Mouse (Mus musculus): ENCODE data around the gene Fam72a.

Fam72a gene

DNA sequence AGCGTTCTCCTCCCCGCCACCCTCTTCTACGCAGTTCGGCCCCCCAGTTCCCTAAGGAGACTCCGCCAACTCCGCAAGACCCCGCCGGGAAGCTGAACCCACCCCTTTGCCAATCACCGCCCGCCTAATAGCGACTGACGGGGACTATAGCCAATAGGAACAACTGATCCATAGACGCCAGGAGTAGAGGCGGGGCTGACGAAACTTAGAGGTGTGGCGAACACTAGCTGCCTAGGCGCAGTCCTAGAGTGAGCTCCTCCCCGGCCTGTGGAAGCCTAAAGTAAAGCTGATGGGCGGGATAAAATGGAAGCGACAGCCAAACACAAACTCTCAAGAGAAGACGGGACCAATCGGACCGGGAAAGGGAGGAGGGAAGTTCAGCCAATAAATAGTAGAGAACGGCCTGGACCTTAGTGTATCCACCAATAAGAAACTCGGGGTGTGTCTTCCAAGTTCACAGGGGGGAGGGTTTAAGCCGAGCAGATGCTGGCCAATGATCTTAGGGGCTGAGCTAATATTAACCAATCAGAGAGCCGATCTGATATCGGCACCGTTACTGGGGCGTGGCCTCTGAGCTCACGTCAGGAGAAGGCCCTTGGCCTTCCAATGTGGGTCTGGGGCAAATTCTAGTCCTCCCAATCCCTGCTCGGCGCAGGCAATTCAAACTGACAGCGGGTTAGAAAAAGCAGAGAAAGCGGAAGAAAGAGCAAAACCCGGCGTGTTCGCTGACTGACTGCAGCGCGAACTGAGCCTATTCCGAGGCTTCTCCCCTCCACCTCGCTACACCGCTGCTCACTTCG is at the start of gene Fam72a, which contains the start of gene Srgap2:
Gene Fam72a, plus strand, starts transcription at position 623 of the 800 bp plus-strand sequence.
Gene Srgap2, minus strand, starts transcription at position 72 of the 800 bp plus-strand sequence.
- peak; percentile 98 for DNase-seq (ENCODE audit: low spot score)

DNA sequence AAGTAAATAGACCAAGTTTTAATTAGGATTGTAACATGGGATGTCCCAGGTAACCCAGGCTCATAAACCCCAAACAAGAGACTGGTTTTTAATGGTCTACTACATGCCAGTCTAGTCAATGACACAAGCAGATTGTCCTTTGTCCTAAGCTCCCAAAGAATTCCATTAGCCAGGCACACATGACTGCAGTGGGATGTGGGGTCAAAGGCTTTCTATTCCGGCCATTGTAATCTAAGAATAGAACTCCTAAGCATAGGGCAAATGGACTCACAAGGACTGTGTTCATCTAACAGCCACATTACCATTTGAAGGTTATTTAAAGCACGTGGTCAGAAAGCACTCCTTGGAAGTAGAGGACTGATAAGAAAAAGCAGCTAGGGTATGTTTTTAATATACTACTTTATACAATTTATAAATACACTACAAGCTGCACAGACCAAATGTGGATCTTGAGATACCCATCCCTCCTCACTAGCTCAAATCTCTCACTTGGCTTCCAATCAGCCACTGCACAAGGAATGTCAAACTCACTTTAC is 48.9 kb upstream of the Fam72a start:
- DNase-seq (ENCODE audit: low spot score) = no peak

DNA sequence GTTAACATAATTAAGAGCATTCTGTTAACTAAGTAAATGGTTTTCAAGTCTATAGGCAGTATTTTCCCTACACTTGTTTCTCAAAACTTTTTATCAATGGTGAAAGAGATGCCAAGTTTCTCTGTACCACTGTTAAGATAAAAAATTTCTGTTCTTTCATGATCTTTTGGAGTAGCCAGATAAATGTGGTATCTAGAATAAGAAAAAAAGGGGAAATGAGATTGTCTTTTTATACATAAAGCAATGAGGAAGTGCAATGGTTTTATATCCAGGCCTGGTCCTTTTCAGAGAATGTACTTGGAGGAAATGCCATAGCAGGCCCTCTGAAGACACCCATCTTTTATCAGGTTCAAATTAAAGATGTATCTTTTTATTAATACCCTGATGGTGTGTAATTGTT is 46.3 kb upstream of the Fam72a start:
- DNase-seq (ENCODE audit: low spot score) = no peak

- DNase-seq (ENCODE audit: low spot score) = no peak
Measured at GRCm38 (mm10) chr1:131482242-131482641, 45.5 kb upstream of the Fam72a start.

DNA sequence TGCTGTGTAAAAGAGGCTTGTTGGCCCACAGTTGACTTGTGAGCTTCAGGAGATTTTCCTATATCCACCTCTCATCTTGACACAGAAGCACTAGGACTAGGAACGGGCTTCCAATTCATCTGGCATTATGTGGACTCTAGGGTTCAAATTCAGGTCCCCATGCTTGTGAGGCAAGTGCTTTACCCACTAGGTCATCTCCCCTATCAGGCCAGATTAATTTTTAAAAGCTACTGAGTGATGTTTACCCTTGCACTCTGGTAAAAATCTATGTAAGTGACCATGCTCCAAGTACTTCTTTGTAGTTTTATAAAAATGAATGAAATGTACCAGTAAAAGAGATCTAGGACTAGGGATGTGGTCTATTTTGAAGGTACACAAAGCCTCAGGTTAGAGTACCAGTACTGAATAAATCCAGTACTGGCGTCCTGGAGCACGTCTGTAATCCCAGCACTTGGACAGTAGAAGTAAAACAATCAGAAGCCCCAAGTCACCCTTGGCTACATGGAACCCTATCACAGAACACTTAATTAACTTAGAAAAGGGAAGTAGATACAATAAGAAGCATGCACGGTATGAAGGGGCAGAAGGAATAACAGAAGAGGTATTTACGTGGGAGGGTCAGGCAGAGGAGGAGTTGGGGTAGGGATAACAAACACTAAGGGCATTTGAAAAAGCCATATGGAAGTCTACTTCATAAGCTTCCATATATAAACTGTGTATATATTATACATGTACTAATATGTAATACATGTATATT is 41.4 kb upstream of the Fam72a start:
- DNase-seq (ENCODE audit: low spot score) = no peak

- no peak for DNase-seq (ENCODE audit: low spot score)
Measured at GRCm38 (mm10) chr1:131489312-131489711, 38.4 kb upstream of the Fam72a start.

DNA sequence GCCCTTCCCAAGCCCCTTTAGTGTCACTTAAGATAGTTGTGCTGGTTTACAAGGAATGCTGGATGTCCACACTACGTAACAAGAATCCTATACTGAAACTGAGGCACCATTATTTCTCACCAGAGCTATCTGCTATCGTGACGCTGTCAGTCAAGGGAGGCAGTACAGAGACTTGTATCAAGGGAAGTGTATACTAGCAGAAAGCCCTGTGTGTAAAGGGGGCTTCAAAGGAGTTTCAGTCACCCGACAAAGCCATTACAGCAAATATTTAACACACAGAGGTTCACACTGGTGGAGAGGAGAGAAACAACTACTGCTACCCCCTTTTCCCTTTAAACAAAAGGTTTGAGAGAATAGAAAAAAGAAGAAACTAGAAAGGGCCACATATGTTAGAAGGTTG is 36.1 kb upstream of the Fam72a start:
- no peak for DNase-seq (ENCODE audit: low spot score)

DNA sequence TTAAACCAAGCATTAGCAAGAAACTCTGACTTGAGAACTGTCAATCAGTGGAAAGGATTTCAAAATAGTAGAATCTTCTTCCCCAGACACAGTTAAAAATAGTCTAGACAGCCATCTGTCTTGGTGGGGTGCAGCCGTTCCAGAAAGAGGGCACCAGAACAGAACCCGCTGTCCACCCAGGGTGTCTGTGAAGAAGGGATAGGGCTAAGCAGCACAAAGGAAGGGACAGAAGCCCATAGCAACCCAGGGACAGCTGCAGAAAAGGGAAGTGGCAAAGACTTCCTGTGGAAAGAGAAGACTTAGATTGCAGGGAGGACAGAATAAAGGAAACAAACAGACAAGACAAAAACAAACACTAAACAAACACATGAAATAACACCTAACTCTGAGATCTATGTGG is 35.3 kb upstream of the Fam72a start:
- DNase-seq (ENCODE audit: low spot score) = no peak

DNA sequence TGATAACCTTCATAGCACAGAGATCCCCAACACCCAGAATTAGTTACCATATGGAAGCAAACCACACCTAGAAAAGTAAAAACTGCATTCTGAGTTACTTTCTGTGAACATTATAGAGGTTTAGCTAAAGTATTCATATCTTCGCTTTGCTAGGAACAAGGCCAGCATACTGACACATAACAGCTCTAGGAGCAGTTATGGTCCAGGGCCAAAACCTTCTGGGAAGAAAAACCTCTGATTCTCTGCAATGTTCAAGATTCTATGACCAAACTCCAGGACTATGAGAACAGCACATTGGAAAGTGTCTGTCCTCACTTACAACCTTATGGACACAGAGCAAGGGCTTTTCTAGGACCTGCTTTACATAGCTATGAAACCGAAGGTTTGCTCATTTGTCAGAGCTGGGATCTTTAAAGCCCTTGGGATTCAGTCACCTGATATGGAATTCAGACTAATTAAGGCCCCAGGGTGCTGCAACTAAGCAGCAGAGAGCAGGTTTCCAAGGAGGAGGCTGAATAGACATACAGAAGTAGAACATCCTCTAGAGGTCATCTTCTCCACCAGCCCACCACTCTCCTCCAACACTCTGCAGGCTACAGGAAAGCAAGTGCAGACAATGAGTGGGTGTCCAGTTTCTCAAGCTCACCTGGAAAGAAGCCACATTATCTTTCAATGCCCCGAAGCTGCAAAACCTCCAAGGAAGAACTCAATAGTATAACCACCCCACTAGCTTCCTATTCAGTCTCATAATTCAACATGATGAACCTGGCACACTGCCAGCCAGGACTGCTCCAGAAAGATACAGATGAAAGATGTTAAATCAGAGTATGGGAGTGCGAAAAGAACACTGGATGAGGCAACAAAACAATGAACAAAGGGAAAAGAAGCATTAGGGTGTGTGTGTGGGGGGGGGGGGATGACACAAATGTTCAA is 33.5 kb upstream of the Fam72a start:
- DNase-seq (ENCODE audit: low spot score) = peak; percentile 24

GRCm38 (mm10) chr1:131498231-131498630 is 29.5 kb upstream of the Fam72a start:
- DNase-seq (ENCODE audit: low spot score) = no peak

DNA sequence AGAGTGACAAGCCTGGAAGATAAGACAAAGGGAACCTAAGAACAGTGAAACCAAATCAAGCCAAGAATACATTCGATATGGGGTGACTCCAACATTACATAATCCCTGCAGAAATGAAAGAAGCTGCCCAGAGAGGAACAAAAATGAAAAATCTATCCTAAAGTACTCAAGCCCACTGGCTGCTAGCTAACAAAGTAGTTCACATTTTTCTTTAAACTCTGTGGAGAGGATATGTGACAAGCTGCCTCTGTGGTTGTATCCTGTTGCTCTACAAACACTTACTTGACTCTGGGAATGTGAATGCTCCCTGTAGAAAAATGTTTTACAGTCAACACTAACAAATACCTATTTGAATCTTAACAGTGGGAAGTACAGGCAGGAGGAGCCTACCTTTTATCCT is 26.0 kb upstream of the Fam72a start:
- DNase-seq (ENCODE audit: low spot score) = no peak

DNA sequence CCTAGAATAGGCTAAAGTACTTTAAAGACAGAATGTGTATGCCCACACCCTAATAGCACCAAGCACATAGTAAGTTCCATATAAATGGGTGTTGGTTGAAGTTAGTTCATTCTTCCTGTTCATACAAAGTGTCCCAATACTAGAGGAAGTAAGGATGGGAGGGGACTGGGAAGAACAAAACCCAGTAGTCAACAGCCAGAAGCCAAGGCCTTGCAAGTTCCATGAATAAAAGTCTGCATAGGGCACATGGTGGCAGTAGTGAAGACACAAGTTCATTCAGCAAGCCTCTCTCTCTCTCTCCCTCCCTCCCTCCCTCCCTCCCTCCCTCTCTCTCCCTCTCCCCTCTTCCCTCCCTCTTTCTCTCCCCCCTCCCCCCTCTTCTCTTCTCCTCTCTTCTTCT is 16.6 kb upstream of the Fam72a start:
- DNase-seq (ENCODE audit: low spot score) = no peak

- no peak for DNase-seq (ENCODE audit: low spot score)
Measured at GRCm38 (mm10) chr1:131511661-131512500, 15.8 kb upstream of the Fam72a start.

DNA sequence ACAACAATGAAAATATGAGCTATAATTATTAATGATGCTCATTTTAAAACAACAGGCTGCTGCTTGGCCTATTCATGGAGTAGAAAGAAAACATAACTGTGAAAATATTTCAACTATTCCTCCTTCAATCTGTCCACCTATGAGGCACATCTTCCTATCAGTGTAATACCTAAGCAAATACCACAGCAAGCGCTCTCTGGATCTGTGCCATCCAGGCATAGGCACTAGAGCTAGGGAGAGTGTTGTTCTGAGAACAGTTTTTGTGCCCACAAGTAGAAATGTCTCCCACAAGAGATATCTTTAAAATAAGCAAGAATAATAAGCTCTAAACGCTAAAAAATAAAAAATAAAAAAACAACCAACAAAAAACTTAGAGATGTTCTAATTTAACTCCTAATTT is 14.6 kb upstream of the Fam72a start:
- no peak for DNase-seq (ENCODE audit: low spot score)

DNA sequence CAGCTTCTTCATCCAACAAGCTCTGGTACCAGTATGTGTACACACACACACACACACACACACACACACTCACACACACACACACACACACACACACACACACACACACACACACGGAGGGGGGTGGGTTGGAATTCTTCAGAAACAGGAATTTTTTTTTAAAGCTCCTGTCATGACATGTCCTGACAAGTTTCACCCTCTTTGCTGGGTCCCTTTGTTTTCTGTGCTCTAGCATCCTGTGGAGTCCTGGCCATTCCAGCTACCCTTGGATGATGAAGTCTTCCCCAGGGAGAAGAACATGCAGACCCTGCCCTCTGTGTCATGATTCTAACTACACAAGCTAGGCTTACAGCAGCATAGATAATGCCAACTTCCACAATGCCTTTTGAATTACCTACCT is 13.5 kb upstream of the Fam72a start:
- DNase-seq (ENCODE audit: low spot score) = no peak

- no peak for DNase-seq (ENCODE audit: low spot score)
Measured at GRCm38 (mm10) chr1:131516588-131516987, 11.1 kb upstream of the Fam72a start.

GRCm38 (mm10) chr1:131523794-131524193 is 3.9 kb upstream of the Fam72a start:
- DNase-seq (ENCODE audit: low spot score) = no peak

GRCm38 (mm10) chr1:131525101-131525585 is 2.6 kb upstream of the Fam72a start:
- peak; percentile 24 for DNase-seq (ENCODE audit: low spot score)

DNA sequence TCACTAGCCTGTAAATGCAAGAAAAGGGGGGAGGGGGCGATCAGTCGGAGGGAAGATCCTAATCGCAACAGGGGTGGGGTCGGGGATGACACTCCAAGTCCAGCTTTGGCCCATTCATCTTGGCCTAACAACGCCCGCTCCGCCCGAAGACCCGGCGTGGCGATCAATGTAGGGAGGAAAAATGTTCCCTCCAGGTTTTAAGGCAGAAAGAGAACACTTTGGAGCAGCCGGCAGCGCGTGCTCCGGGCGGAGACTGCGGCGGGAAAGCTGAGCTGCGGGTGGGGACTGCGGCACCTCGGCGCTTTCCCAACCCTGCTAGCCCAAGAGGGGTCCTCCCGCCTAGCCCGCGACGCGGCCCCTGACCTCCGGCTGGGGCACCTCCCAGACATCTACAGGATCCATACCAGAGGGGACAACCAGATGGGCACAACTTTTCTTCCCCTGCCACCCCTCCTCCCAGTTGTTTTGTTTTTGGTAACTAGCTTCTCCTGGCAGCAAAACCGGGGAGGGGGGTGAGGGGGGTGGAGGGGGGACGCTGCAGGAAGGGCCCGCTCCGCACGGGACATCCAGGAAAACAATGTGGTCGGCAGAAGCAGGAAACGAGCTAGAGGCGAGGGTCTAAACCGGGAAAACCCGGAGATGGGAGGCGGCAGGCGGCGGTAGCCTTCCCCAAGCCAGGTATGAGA is 2.0 kb upstream of the Fam72a start:
- DNase-seq (ENCODE audit: low spot score) = peak; percentile 25

All from urinary bladder, postnatal 14 days (tissue).